Mouse (Mus musculus) liver, adult 2 months (tissue): ENCODE data around the gene Snx19.
A peak's percentile ranks its signal among the peaks of the same experiment; 100 is the strongest.

Experiments
- CTCF ChIP-seq: fragments of 200-500 bp; IDR thresholded peaks from 2 replicates; pipeline ENCODE4 v1.5.1; 2011; ENCODE audit warnings: low read depth, low read length, control low read depth
- POLR2A ChIP-seq: fragments of 200-500 bp; IDR thresholded peaks from 2 replicates; pipeline ENCODE4 v1.6.1; 2011; ENCODE audit warnings: low read length, control low read depth; ENCODE audit not compliant: insufficient read depth; ENCODE audit errors: extremely low read depth

- TF ChIP-seq CTCF (peak; percentile 51; the same call in 1 of the 2 replicates), POLR2A (no peak)
Observed at GRCm38 (mm10) chr9:30438505-30438904, 11.6 kb downstream of the Snx19 start.
